Mouse (Mus musculus): ENCODE data around the gene Thbs3.

DNA sequence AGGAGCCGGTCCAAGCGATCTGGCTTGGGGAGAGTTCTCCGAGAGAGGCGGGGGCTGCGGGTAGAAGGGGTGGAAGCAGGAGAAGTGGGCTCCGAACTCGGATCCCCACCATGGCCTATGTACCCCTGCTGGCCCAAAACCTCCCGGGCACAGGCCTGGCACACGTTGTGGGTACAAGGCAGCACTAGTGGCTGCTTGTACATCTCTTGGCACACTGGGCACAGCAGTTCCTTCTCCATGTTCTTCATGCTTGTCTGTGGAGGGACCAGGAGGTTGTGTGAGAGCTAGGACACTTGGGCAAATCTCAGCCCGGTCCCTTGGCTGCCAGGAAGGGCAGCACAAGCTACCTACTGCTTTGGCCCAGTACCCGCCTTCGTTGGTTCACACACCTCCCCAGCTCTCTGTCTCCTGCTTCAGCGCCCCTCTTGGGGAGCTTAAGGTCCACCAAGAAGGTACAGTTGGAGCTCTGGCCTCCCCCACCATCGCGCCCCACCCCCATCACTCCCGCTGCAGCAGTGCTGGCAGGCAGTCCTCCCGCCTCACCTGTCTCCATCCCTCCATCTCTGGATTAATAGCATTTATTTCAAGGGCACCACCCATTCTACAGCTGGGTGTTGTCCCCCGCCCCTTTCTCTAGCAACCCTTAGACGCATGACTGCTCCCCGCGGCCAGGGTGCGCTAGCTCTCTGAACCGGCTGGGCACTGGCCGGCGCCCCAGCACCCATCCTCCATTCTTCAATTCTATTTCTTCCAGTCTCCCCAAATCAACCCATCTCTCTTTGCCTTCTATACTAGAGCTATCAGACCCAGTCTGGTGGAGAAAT, 29.4 kb downstream of the Thbs3 start:
- TF ChIP-seq GATA1 (IDR thresholded peaks at IDR 0.05; ENCODE audit: borderline replicate concordance, low read length) (no peak), FLI1 (IDR thresholded peaks at IDR 0.05; ENCODE audit: low read length) (no peak)
